Mouse (Mus musculus) cerebellum, adult 2 months (tissue): ENCODE measurements around the gene Sugt1. TPM values are rescaled to one million over a fixed set of nuclear protein-coding genes. Genes with fewer than 3 reads are reported as not detected.

Experiments used
- DNase-seq, 2 experiments: peaks; one replicate each; pipeline ENCODE4 v3.0.0; 2021
- H3K27ac ChIP-seq: fragments of 200-500 bp; 2 replicates; pipeline ENCODE4 v1.5.1; 2012; ENCODE audit warnings: low read length, control low read depth, inconsistent platforms; ENCODE audit not compliant: insufficient read depth
- H3K27me3 ChIP-seq: fragments of 200-500 bp; 2 replicates; pipeline ENCODE4 v1.6.1; 2012; ENCODE audit warnings: inconsistent platforms, mild to moderate bottlenecking, low read length, moderate library complexity; ENCODE audit not compliant: control insufficient read depth, insufficient read depth
- H3K4me1 ChIP-seq: fragments of 200-500 bp; 2 replicates; pipeline ENCODE4 v1.6.1; 2011; ENCODE audit warnings: low read length; ENCODE audit not compliant: control insufficient read depth, insufficient read depth
- H3K4me3 ChIP-seq: fragments of 200-500 bp; replicated peaks from 2 replicates; pipeline ENCODE3; 2011; ENCODE audit warnings: mild to moderate bottlenecking, low read depth, low read length, control low read depth; ENCODE audit not compliant: insufficient read depth
- CTCF ChIP-seq: fragments of 200-500 bp; IDR thresholded peaks from 2 replicates; pipeline ENCODE4 v1.5.1; 2011; ENCODE audit warnings: low read depth, mild to moderate bottlenecking, control low read depth, low read length, moderate library complexity, borderline replicate concordance; ENCODE audit not compliant: insufficient read depth
- POLR2A ChIP-seq: fragments of 200-500 bp; IDR thresholded peaks from 2 replicates; pipeline ENCODE4 v1.6.1; 2011; ENCODE audit warnings: low read length, control low read depth, borderline replicate concordance; ENCODE audit not compliant: insufficient read depth
- WGBS: fragments of 180-500 bp; shearing (Covaris S2); methylation state at CpG from one replicate; pipeline ENCODE4 v1.1.7; 2018; 5-methylcytosine and 5-hydroxymethylcytosine counted together
- polyA plus RNA-seq: library from polyadenylated mRNA; depleted of rRNA; stranded (reverse); fragments of >200 nt; gene quantifications from 2 replicates; pipeline ENCODE4 v1.2.3, GENCODE M21; 2012; rRNA removed

Sugt1 gene
- polyA plus RNA-seq, 1 experiment = 40.3 TPM

DNA sequence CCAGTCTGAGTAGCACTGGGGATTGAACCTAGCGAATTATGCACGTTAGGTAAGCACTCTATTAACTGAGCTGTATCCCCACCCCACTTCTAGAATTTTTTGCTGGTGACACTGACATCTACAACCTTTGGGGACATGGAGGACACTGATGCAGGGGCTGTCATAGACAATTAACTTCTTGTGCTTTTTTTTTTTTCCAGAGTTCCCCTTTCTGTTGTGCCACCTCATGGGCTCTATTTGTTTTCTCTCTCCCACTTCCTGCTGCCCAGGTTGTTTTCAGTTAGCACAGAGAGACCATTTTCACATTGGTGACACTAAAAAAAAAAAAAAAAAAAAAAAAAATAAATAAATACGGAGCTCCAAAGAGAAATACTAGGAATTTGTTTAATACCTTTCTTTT, 83.5 kb downstream of the Sugt1 start:
- 88% methylated on average over 3 of the region's 3 CpGs for WGBS
- H3K4me3 ChIP-seq = no peak overlapping the region
- H3K27me3 ChIP-seq = no peaks in the 10 kb centered on the region; the same call in 1 of the 2 replicates
- H3K27ac ChIP-seq = no peak overlapping the region
- H3K4me1 ChIP-seq = no peaks in the 10 kb centered on the region
- TF ChIP-seq POLR2A (no peak), CTCF (no peak)
- DNase-seq = no peak

DNA sequence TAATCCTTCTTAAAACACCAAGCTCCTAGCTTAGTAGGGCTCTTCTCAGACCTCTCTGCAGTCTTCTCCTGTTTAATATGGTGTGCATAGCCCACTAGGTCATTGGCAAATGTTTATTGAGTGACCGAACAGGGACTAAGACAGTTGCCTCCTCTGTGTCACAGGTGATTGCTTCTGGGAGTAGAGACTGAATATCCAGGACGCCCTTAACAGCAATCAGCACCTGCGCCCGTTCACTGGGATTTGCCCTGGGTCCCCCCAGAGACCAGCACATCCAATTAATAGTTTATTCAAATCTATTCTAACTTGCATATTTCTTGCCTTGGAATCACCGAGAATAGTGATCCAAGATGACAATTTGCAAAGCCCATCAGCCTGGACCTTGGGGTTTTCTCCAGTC, 85.1 kb downstream of the Sugt1 start:
- H3K4me1 ChIP-seq = no peaks in the 10 kb centered on the region
- TF ChIP-seq CTCF = no peak
- TF ChIP-seq POLR2A = no peak
- H3K4me3 ChIP-seq = no peak overlapping the region

DNA sequence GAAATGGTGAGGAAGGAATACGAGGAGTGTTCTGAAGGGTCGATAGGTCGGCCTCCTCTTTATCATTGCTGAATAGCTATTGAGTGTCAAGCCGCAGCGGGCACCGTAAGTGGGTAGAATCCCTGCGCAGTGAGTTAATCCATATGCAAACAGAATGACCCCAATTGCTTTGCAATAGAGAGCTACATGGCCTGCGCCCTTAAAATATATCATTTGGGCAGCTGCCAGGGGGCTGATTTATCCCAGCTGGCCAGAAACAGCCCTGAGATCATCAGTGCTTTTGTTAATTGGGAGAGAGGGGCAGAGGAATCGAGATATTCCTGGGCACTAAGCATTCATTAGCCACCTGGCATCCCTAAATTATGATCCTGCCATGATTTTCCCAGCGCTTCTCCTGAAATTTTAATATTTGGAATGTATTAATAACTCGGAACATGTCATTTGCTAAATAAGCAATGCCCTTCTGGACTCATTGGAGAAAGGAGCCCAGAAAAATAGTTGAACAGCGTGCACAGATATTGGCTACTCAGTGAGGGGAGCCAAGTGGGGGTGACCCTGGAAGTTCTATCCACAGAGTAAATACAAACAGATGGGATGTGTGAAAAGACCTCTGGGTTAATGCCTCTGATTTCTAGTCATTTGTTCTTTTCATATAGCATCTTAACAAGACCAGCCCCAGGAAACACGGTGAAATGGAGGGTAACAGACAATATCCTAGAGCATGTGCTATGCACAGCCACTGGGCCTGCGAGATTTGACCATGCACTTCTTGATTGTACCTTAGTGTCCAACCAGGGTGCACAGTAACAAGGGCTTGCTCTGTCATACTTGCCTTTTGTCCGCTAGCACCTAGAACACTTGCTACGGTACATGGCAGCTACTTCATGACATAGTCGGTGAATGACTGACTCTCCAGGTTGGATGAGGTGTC, 85.9 kb downstream of the Sugt1 start:
- no peak for TF ChIP-seq POLR2A
- no peak for TF ChIP-seq CTCF
- Histone ChIP-seq H3K4me3 (no peak overlapping the region), H3K27me3 (no peaks in the 10 kb centered on the region; the same call in 1 of the 2 replicates), H3K27ac (no peak overlapping the region), H3K4me1 (no peaks in the 10 kb centered on the region)
- 53% methylated on average over 17 of the region's 17 CpGs for WGBS
- DNase-seq = no peak

More for the DNA sequence above, 85.1 kb downstream of the Sugt1 start:
- WGBS = 91% methylated on average over 5 of the region's 5 CpGs
- Histone ChIP-seq H3K27me3 (no peaks in the 10 kb centered on the region; the same call in 1 of the 2 replicates), H3K27ac (no peak overlapping the region)
- DNase-seq = no peak

DNA sequence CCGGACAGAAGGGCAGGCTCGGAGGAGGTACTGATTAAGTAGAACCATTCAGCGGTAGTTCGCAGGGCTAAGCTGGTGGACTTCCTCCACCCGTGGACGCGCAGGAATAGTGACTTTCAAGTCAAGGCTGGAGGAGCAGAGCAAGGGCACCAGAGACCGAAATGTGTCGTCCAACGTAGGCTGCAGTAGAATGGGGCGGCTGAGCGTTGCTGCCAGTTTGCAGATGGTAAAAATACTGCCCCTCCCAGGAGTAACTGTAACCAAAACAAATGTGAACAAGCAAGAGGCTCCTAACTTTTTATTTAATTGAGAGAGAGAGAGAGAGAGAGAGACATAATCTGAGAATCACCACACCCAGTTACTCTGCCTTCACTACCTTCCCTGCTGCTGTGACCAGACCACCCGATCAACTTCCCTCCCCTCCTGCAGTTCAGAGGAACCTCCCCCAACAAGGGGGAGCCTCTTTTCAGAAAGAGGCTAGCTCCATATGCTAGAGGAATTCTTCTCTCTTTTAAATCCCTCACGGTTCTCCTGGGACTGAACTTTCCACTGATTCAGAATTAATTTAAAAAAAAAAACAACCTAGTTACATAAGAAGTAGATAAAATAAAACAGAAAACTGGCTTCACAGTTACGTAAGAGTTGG, 89.7 kb downstream of the Sugt1 start:
- H3K4me1 ChIP-seq = no peaks in the 10 kb centered on the region; the same call in 1 of the 2 replicates
- TF ChIP-seq POLR2A = no peak
- TF ChIP-seq CTCF = no peak
- 30% methylated on average over 15 of the region's 15 CpGs for WGBS
- no peak for DNase-seq
- H3K27ac ChIP-seq = no peak overlapping the region; the same call in 1 of the 2 replicates
- H3K4me3 ChIP-seq = no peak overlapping the region
- no peaks in the 10 kb centered on the region for H3K27me3 ChIP-seq

DNA sequence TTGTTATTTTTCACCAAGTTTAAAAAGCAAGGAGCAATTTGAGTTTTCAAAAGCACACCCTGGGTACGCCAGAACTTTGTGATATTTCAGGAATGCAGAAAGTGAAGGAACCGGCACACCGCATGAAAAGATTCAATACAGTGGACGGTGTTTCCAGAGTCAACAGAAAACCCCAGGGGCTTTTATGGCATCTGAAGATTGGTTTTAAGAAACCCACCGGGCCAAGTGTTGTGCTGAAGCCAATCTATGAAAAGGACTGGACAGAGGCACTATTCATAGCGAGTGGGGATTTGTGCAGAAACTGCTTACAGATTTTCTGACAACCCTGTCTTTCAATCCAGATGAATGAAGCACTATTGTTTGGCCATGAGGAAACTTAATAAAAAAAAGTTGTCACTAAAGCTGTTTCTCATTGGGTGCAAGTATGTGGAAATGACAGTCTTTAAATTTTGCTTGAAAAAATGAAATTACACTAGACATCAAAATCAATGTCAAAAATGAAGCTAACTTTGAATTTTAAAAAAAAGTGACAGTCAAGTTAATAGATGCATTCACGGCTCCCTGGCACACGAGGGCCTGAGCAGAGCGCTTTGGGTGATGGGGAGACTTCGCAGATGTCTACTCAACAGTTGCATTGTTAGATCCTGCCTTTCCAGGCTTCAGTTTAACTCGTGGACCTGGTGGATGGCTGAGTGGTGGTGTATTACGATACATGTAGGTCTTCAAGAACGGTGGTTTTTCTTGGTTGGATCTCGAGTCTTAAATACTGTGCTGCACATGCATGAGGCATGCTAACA, 90.6 kb downstream of the Sugt1 start:
- Histone ChIP-seq H3K27ac (no peak overlapping the region), H3K4me1 (no peaks in the 10 kb centered on the region; the same call in 1 of the 2 replicates), H3K4me3 (no peak overlapping the region), H3K27me3 (no peaks in the 10 kb centered on the region)
- 51% methylated on average over 14 of the region's 14 CpGs for WGBS
- TF ChIP-seq CTCF (no peak), POLR2A (no peak)
- DNase-seq = peak in 1 of 2 experiments; percentile 12

DNA sequence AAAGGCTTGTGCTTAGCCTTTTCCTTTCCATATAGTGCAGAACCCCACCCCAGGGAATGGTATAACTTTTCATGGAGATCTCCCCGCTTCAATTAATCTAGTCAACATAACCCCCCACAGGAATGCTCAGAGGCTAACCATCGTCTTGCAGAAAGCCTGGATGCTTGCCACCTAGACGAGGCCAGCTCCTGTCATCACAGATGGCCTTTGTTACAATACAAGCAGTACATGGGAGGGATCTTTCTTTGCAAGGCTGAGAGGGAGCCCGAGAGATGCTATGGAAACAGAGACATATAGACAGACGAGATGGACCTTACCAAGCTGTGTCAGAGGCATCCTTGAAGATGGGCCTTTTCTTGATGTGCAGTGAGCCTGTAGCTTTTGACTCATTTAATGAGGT, 93.2 kb downstream of the Sugt1 start:
- Histone ChIP-seq H3K4me3 (no peak overlapping the region), H3K27me3 (no peaks in the 10 kb centered on the region), H3K4me1 (no peaks in the 10 kb centered on the region; the same call in 1 of the 2 replicates), H3K27ac (no peak overlapping the region)
- TF ChIP-seq POLR2A (no peak), CTCF (no peak)
- 10% methylated on average over 5 of the region's 5 CpGs for WGBS
- peak in 1 of 2 experiments; percentile 10 for DNase-seq

Other genes with a start within 250 kb of the Sugt1 start
- 10.7 and 11.2 TPM in 2 replicates for gene Naa16, start 196.9 kb upstream of the Sugt1 start, polyA plus RNA-seq
- gene Mtrf1, start 189.9 kb upstream of the Sugt1 start, polyA plus RNA-seq = 6.6 and 6.9 TPM in 2 replicates
- 15.2 and 17.4 TPM in 2 replicates for gene Kbtbd7, start 161.2 kb upstream of the Sugt1 start, polyA plus RNA-seq
- gene Kbtbd6, start 135.9 kb upstream of the Sugt1 start, polyA plus RNA-seq = 0.51 and 0.84 TPM in 2 replicates
- gene Elf1, start 106.5 kb upstream of the Sugt1 start, polyA plus RNA-seq = 3.8 and 4.1 TPM in 2 replicates
- 27.8 and 28.4 TPM in 2 replicates for gene Wbp4, start 106.2 kb upstream of the Sugt1 start, polyA plus RNA-seq
- gene Cnmd, start 74.5 kb downstream of the Sugt1 start, polyA plus RNA-seq = 3.8 and 3.9 TPM in 2 replicates
- 5.2 and 5.6 TPM in 2 replicates for gene Pcdh8, start 183.6 kb downstream of the Sugt1 start, polyA plus RNA-seq